Mouse (Mus musculus) liver, adult 2 months (tissue): ENCODE results near the gene Fez1.

Experiments used
- CTCF ChIP-seq: fragments of 200-500 bp; IDR thresholded peaks from 2 replicates; pipeline ENCODE4 v1.5.1; 2011; ENCODE audit warnings: low read depth, low read length, control low read depth
- POLR2A ChIP-seq: fragments of 200-500 bp; IDR thresholded peaks from 2 replicates; pipeline ENCODE4 v1.6.1; 2011; ENCODE audit warnings: low read length, control low read depth; ENCODE audit not compliant: insufficient read depth; ENCODE audit errors: extremely low read depth

DNA sequence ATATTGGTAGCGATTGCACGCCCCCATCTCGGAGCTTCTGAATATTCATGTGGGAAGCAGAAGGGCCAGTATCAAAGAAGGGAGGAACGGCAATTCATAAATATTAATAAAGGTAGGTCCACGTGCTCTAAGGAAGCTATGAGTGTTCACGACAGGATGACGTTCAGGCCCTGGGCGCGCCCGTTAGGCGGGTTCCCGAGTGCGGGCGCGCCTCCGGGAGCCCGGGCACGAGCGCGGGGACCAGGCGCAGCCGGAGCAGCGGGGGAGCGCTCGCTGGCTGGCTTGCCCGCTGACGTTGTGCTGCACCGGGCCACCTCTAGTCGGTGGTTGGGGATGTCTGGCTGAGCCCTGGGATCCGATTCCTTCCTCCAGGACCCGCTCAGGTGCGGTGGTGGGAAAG is 10.9 kb downstream of the Fez1 start:
- TF ChIP-seq POLR2A (no peak), CTCF (no peak)
